In the genomic region with DNA sequence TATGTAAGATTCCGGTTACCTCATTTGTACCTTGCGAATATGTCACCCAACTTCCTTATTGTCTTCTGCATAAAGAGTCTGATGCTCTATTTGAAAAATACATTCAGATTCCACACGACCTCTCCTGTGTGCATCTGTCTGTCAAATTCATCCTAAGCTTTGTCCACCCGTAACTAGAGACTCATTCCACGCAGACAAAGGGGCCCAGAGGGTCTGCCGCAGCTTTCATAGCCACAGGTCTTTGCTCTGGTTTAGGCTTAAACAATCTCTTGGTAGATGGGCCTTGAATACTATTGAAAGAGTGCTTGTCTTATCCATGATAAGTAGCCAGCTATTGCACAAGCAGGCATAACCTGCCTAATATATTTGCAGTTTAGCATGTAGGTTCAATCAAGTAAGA, we compare ENCODE assay signal across 21 mouse cellular contexts. TPM values are rescaled to one million over a fixed set of nuclear protein-coding genes. Genes with fewer than 3 reads are reported as not detected.
"Had no signal": no experiment of that assay in that cellular context is flagged by ENCODE, and none has a peak within 500 bp of the region (broad histone marks: within the 10 kb centered on the region; RNA-seq: fewer than 3 reads in every experiment).

No protein-coding gene starts in this region.

RNA-seq across cellular contexts. Expression of a gene that starts 20.9 kb away (rescaled TPM):
- polyA plus RNA-seq: cortical plate, adult 2 months; embryonic facial prominence, embryonic 10.5 days; embryonic facial prominence, embryonic 11.5 days; embryonic facial prominence, embryonic 12.5 days; embryonic facial prominence, embryonic 13.5 days; embryonic facial prominence, embryonic 14.5 days; embryonic facial prominence, embryonic 15.5 days; erythroblast, embryonic 14.5 days; forebrain, embryonic 10.5 days; forebrain, embryonic 11.5 days; forebrain, embryonic 12.5 days; forebrain, embryonic 13.5 days; forebrain, embryonic 14.5 days; forebrain, embryonic 15.5 days; forebrain, embryonic 16.5 days; forebrain, postnatal 0 days; frontal cortex, adult 2 months; gonadal fat pad, adult 2 months; heart, adult 2 months; heart, embryonic 10.5 days; heart, embryonic 11.5 days had no signal

RNA-seq across cellular contexts. Expression of a gene that starts 40.0 kb away (rescaled TPM):
- polyA plus RNA-seq: embryonic facial prominence, embryonic 13.5 days; erythroblast, embryonic 14.5 days; heart, embryonic 10.5 days; heart, embryonic 11.5 days had no signal
